Mouse (Mus musculus): ENCODE measurements at regions not wholly inside any gene's neighbourhood (a gene's known extent, or its start where the extent isn't known, plus 50 kb on each side); places are given as distances from the start of the nearest gene placed in this dataset.

DNA sequence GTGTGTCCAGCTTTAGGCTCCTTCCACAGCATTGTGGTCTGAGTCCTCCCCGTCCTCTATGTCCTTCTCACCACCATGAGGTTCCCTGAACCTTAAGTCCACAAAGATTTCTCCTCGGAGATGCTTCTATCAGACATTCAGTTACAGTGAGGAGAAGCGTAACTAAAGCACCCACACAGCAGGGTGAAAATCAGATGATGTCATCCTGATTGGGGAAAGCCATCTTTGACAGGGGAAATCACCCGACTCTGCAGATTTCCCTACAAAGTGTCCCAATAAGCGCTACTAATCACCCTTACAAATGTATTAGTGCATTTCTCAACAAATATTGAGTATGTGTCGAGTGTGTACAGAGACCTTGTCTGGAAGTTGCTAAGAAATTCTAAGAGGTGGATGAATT, 484.8 kb upstream of the Gm19410 start:
- TF ChIP-seq CTCF (IDR thresholded peaks at IDR 0.05; ENCODE audit: borderline replicate concordance, insufficient read depth, low read length) (no peak), POLR2A (IDR thresholded peaks at IDR 0.05; ENCODE audit: low read depth, low read length) (no peak)
